Mouse (Mus musculus) forebrain, embryonic 15.5 days (tissue): ENCODE measurements around the gene Catsper4. TPM values are rescaled to one million over a fixed set of nuclear protein-coding genes. Genes with fewer than 3 reads are reported as not detected.

Experiments
- ATAC-seq: fragments of 200-750 bp; cut with Nextera tagmentation; replicated peaks from 2 replicates; pipeline ENCODE4 v1.8.0; 2017; ENCODE audit warnings: mild to moderate bottlenecking, moderate TSS enrichment, moderate library complexity
- H3K27ac ChIP-seq: fragments of 300-500 bp; sonication (generic); replicated peaks from 2 replicates; pipeline ENCODE4 v1.5.1; 2015; ENCODE audit warnings: mild to moderate bottlenecking, inconsistent platforms
- H3K27me3 ChIP-seq: fragments of 300-500 bp; sonication (generic); 2 replicates; pipeline ENCODE4 v1.6.1; 2015; ENCODE audit warnings: inconsistent platforms
- H3K36me3 ChIP-seq: fragments of 300-500 bp; sonication (generic); 2 replicates; pipeline ENCODE4 v1.6.1; 2015; ENCODE audit warnings: mild to moderate bottlenecking, inconsistent platforms
- H3K4me1 ChIP-seq: fragments of 300-500 bp; sonication (generic); 2 replicates; pipeline ENCODE4 v1.6.1; 2015; ENCODE audit warnings: inconsistent platforms
- H3K4me2 ChIP-seq: fragments of 300-500 bp; sonication (generic); replicated peaks from 2 replicates; pipeline ENCODE4 v1.6.1; 2015; ENCODE audit warnings: mild to moderate bottlenecking, inconsistent platforms
- H3K4me3 ChIP-seq: fragments of 300-500 bp; sonication (generic); 2 replicates; pipeline ENCODE4 v1.5.1; 2015; ENCODE audit warnings: mild to moderate bottlenecking, inconsistent platforms
- H3K9ac ChIP-seq: fragments of 300-500 bp; sonication (generic); replicated peaks from 2 replicates; pipeline ENCODE4 v1.6.1; 2015; ENCODE audit warnings: mild to moderate bottlenecking, inconsistent platforms
- H3K9me3 ChIP-seq: fragments of 300-500 bp; sonication (generic); 2 replicates; pipeline ENCODE4 v1.6.1; 2016; ENCODE audit warnings: inconsistent platforms
- WGBS: fragments of 180-500 bp; shearing (Covaris S2); methylation state at CpG from one replicate; pipeline ENCODE4 v1.1.7; 2015; ENCODE audit warnings: mixed read lengths; 5-methylcytosine and 5-hydroxymethylcytosine counted together
- polyA plus RNA-seq: library from polyadenylated mRNA; unstranded; fragments of >200 nt; fragmentation: Nextera tagmentation; extraction: Ambion mirVana; gene quantifications from 2 replicates; pipeline ENCODE4 v1.2.1, GENCODE M21; 2015

Gene Catsper4
- polyA plus RNA-seq, 1 experiment from 2014 or later: not detected

DNA sequence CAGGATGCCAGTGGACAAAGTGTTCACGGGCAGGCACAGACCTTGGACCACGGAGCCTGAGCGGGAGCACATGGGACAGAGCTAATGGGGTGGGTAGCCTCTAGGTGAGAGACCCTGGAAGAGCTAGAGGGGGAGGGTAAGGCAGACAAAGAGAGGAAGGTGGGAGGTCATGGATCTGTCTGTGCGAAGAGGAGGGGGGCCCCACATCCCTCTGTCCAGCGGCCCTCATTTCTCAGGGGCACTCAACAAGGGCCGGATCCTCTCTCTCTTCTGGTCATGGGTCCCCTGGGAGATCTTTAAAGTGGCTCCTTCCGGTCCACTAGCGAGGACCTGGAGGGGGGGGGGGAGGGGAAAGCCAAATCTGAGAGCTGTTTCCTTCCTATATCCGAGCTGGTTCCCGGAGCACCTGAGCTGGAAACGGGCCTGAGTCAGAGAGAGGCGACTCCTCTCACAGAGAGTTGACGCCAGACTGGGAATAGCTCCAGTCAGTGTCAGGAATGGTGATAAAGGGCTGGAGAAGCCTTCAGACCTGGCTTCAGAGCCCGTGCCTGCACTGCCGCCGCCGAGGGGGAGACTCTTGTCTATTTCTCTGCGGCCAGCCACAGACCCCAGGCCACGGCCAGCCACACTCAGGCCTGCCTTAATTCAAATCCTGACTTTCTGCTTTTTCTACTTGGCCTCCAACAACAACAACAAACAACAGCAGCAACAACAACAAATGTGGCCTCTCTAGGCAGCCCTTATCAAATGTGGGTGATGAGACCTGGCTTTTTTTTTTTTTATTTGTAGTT is 29.4 kb upstream of the Catsper4 start:
- WGBS: 17% methylated on average over 18 of the region's 19 CpGs
- Histone ChIP-seq H3K9ac (no peak overlapping the region), H3K4me3 (no peak overlapping the region), H3K4me2 (no peak overlapping the region), H3K27ac (no peak overlapping the region), H3K9me3 (no peaks in the 10 kb centered on the region), H3K4me1 (peaks cover 11% of the 10 kb centered on the region), H3K36me3 (no peaks in the 10 kb centered on the region), H3K27me3 (peaks cover 36% of the 10 kb centered on the region)
- no peak for ATAC-seq

DNA sequence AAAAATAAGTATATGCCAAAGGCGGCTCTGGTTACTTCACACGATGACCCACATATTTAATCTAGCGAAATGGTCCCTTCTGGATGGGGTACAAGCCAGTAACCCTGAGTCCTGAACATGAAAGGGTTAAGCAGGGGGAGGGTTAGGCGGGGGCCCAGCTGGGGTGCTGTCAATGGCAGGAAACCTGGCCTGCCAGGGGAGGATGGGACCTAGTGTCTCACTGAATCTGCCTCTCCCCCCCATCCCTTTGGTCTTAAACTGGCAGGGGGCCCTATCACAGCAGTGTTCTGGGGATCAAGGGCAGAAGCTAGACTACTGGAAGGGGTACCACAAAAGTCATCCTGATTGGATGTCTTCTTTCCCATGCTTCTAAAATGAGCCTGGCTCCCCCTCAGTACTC is 28.7 kb upstream of the Catsper4 start:
- H3K27me3 ChIP-seq: peaks cover 42% of the 10 kb centered on the region
- no peak overlapping the region for H3K4me3 ChIP-seq
- ATAC-seq: no peak
- H3K4me1 ChIP-seq: peaks cover 18% of the 10 kb centered on the region
- H3K4me2 ChIP-seq: no peak overlapping the region
- 26% methylated on average over 4 of the region's 4 CpGs for WGBS
- no peak overlapping the region for H3K9ac ChIP-seq
- no peaks in the 10 kb centered on the region for H3K9me3 ChIP-seq
- no peak overlapping the region for H3K27ac ChIP-seq
- H3K36me3 ChIP-seq: no peaks in the 10 kb centered on the region

DNA sequence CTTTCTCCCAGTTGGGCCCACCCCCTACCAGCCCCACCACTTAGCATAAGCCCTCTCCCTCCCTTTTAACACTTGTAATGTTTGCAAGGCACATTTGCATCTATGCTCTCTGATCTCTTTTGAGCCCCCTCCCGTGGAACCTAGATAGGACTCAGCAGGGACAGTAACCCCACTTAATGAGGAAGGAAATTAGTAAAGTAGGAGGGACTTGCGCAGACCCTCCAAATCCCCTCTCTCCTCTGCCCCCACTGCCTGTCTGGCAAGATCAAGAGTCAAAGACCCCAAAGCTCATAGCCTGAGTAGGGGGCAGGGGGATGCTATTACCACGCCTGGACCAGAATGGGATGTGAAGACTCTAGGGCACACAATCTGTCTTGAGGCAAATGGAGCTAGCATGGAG is 27.7 kb upstream of the Catsper4 start:
- peaks cover 52% of the 10 kb centered on the region for H3K27me3 ChIP-seq
- no peak for ATAC-seq
- no peaks in the 10 kb centered on the region for H3K9me3 ChIP-seq
- 30% methylated on average over 3 of the region's 3 CpGs for WGBS
- H3K36me3 ChIP-seq: no peaks in the 10 kb centered on the region
- no peak overlapping the region for H3K4me2 ChIP-seq
- no peak overlapping the region for H3K4me3 ChIP-seq
- no peak overlapping the region for H3K27ac ChIP-seq
- no peak overlapping the region for H3K9ac ChIP-seq
- peaks cover 28% of the 10 kb centered on the region for H3K4me1 ChIP-seq

DNA sequence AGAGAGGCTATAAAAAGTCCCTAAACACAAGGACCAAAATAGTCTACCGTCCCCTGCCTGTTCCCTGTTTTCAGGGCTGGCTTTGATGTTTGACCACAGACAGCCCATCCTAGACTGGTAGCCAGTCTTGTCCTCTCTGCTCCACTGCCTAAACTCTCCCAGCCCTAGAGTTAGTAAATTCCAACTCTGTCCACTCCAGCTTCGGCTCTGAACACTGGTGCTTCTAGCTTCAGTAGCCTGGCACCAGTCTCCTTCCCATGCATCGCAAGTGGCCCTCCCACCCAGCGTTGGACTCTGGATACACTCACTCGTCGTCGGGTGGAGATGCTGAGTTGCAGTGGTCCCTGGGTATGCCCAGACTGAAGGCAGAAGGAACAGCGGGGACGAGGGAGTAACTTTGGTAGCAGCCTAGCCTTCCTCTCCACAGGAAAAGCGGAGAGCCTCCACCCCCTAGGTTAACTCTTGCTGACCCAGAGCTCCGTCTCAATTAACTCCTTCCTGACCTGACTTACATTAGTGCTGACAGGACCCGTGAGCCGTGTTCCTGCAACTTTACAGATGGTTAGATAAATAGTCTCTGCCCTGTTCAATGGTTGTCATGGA is 26.6 kb upstream of the Catsper4 start, which contains the start of gene Grrp1:
Gene Grrp1 (minus strand): TSS at position 385 of the 603 bp plus-strand sequence.
- H3K9ac ChIP-seq: no peak within 1 kb of the TSS
- WGBS: 2% methylated on average over 13 of the region's 13 CpGs

DNA sequence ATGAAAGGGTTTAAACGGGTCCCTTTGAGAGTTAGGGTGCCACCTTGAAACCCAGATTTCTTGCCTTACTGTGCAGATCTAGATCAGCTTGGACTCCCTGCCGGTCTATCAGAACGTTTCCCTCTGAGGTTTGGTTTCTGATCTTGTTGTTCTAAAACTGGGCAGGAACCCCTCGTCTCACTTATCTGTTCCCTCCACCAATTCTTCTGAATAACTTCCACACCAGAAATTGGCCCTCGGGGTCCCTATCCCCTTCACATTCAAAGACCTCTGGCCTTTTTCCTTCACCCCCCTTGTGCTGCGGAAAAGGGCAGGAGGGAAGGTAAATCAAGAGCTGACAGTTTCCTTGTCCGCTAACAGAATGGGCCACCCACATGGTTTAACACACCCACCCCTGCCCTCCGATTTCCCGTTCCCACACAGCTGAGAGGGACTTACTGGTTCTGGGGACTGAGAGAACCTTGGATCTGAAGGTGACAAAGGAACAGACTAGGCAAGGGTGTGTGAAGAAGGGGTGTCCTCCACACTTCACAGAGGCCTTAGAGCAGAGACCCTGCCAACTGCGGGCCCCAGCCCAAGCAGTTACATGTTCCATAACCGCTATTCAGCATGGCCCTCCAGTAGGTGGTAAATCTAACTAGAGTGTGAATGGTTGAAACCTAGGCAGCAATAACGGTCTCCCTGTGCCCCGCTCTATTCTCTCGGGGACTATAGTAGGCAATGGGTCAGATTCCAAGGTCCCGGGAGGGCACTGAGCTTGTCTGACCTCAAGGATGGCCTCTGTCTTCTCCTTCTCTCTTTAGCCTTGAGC is 25.9 kb upstream of the Catsper4 start:
- Histone ChIP-seq H3K9ac (no peak overlapping the region), H3K4me3 (0 out of 2 replicates have a peak overlapping the region, but pooled peaks have one; percentile 8), H3K4me1 (peaks cover 34% of the 10 kb centered on the region), H3K4me2 (no peak overlapping the region), H3K27me3 (peaks cover 68% of the 10 kb centered on the region), H3K9me3 (no peaks in the 10 kb centered on the region), H3K27ac (no peak overlapping the region), H3K36me3 (no peaks in the 10 kb centered on the region)
- WGBS: 12% methylated on average over 15 of the region's 15 CpGs
- ATAC-seq: no peak

More for the DNA sequence above, 26.6 kb upstream of the Catsper4 start, which contains the start of gene Grrp1:
- Histone ChIP-seq H3K4me3 (0 out of 2 replicates have a peak within 1 kb of the TSS, but pooled peaks have one; percentile 8), H3K4me2 (no peak within 1 kb of the TSS), H3K27me3 (peaks cover 62% of the 10 kb centered on the region), H3K27ac (no peak within 1 kb of the TSS), H3K9me3 (no peaks in the 10 kb centered on the region), H3K36me3 (no peaks in the 10 kb centered on the region), H3K4me1 (peaks cover 34% of the 10 kb centered on the region)
- no peak for ATAC-seq

DNA sequence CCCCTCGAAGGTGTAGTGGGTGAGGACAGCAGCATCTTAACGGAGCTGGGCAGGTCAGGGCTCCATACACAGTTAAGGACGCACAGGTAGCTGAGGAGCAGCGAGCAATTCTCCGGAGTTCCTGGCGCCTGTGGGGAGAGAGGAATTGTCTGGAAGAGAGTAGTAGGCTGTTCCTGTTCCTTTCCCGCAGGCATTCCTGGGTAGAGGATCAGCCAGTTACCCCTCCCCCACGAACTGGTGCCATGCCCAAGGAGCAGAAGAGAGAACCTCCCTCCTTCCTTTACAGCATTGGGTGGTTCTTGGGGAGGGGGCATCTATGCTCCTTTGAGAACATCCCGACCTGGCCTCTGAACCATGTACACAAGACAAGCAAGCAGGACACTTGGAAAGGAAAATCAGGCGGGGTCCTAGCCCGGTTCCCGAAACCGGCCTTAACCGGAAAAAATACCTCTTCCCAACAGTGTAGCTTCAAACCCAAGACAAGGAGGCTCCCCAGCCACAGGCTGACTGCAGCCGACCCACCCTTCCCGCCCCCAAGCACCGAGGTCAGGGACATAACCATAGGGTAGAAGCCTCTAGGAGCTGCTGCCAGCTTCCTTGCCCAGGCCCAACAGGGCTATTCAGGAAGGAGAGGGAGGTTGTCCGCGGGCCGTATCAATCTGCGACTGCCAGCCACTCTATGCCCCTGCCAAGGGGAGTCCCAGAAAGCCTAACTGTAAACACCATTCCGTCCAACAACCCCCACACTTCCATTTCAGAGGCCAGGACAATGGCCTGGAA is 25.1 kb upstream of the Catsper4 start:
- peak overlapping the region; percentile 62; the same call in 1 of the 2 replicates for H3K27ac ChIP-seq
- ATAC-seq: 0 out of 2 replicates have a peak, but pooled peaks have one; percentile 1
- H3K27me3 ChIP-seq: peaks cover 75% of the 10 kb centered on the region
- peak overlapping the region; percentile 52 for H3K9ac ChIP-seq
- H3K36me3 ChIP-seq: no peaks in the 10 kb centered on the region
- H3K4me3 ChIP-seq: peak overlapping the region; percentile 54
- H3K9me3 ChIP-seq: no peaks in the 10 kb centered on the region
- H3K4me2 ChIP-seq: peak overlapping the region; percentile 73
- peaks cover 34% of the 10 kb centered on the region for H3K4me1 ChIP-seq
- WGBS: 4% methylated on average over 22 of the region's 22 CpGs

DNA sequence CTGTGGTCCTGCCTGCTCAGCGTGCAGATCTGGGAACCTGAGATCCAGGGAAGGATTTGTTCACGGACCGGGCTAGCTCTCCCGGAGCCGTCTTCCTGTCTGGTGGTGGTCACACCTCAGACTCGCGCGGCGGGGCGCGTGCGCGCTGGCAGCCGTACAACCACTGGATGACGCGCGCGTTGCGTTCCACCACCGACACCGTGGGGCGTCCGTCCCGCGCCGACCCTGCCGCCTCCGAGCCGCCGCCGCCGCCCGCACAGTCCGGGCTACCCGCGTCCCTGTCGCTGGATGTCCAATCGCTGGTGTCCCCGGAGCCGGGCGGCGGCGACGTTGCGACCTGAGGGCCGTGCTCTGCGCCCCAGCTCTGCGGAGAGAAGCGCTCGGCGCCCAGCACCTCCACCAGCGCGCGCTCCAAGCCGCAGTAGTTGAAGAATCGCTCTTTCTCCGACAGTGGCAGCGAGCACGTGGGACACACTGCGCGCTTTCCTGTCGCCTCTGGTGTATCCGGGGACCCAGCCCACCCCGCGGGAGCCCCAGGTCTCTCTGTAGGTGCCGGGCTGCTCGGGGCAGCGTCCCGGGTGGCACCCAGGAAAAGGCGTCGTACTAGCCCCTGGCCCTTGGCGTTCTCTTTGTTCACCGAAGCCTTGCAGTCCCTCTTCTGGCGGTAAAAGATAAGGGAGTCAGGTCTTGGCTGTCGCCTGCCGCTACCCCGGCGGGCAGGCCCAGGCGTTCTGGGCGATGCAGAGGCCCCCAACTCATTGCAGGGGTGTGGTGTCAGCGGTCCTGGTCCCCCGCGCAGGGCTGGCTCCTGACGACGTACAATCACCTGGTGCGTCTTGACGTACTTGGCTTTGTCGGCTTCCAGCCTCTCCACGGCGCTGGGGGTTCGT is 24.3 kb upstream of the Catsper4 start:
- Histone ChIP-seq H3K36me3 (no peaks in the 10 kb centered on the region), H3K4me1 (peaks cover 34% of the 10 kb centered on the region), H3K9me3 (no peaks in the 10 kb centered on the region), H3K27ac (peak overlapping the region; percentile 62), H3K9ac (peak overlapping the region; percentile 52), H3K4me3 (peak overlapping the region; percentile 54), H3K4me2 (peak overlapping the region; percentile 73), H3K27me3 (peaks cover 81% of the 10 kb centered on the region)
- under 1% methylated on average over 90 of the region's 91 CpGs for WGBS
- peak; percentile 47 for ATAC-seq

DNA sequence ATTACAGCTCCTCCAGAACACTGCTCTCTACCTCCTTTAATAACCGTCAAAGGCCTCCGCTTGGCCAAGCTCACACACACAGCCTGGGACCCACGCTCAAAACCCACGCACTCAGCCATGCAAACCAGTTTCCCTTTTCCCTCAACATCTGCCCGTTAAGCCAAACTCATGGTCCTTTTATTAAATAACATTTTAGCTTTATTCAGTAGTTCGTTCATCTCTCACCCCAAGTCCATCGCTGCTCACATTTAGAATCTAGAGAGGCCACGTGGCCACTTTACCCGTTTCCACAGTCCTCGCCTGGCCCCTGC is 23.7 kb upstream of the Catsper4 start:
- Histone ChIP-seq H3K4me2 (peak overlapping the region; percentile 73), H3K27ac (peak overlapping the region; percentile 62; the same call in 1 of the 2 replicates), H3K4me3 (peak overlapping the region; percentile 54), H3K27me3 (peaks cover 81% of the 10 kb centered on the region), H3K36me3 (no peaks in the 10 kb centered on the region), H3K4me1 (peaks cover 39% of the 10 kb centered on the region), H3K9ac (peak overlapping the region; percentile 52), H3K9me3 (no peaks in the 10 kb centered on the region)
- no peak for ATAC-seq
- WGBS: 7% methylated on average over 10 of the region's 10 CpGs

DNA sequence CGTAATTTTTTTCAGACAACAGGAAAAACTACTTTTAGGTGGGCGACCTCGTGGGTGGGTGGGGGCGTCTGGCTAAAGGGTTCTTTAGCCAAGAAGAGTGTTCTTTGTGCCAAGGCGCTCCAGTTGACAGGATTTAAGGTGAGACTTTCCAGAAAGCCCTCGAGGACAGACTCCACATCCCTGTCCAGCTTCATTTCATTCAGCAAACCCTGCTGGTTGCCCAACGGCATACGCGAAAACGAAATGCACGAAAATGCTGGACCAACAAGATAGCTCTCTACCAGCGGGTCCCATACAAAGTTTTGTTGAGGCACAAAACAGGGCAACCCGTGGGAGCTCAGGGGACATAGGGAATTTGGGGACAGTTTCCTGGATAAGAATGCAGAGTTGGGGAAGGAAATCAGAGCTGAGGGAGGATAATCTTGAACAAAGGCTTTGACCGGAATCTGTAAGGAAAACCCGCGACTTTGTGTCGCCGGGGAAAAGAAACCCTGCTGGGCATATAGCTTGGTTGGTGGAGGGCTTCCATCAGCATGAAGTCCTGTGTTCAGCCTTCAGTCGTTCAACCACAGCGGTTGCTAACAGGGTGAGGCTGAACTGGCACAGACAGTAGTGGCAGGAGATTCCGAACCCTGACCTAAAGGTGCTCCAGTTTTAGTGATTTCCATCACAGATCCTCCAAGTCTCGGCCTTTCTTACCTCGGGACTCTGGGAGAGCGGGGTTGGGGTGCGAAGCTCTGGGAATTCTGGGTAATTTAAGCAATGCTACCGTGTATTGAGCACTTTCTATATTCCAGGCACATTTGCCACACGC is 23.1 kb upstream of the Catsper4 start:
- WGBS: 5% methylated on average over 27 of the region's 27 CpGs
- peaks cover 81% of the 10 kb centered on the region for H3K27me3 ChIP-seq
- no peak for ATAC-seq
- H3K4me2 ChIP-seq: peak overlapping the region; percentile 73
- peak overlapping the region; percentile 52 for H3K9ac ChIP-seq
- no peaks in the 10 kb centered on the region for H3K9me3 ChIP-seq
- peak overlapping the region; percentile 54 for H3K4me3 ChIP-seq
- peaks cover 43% of the 10 kb centered on the region for H3K4me1 ChIP-seq
- H3K36me3 ChIP-seq: no peaks in the 10 kb centered on the region
- 0 out of 2 replicates have a peak overlapping the region, but pooled peaks have one; percentile 62 for H3K27ac ChIP-seq

DNA sequence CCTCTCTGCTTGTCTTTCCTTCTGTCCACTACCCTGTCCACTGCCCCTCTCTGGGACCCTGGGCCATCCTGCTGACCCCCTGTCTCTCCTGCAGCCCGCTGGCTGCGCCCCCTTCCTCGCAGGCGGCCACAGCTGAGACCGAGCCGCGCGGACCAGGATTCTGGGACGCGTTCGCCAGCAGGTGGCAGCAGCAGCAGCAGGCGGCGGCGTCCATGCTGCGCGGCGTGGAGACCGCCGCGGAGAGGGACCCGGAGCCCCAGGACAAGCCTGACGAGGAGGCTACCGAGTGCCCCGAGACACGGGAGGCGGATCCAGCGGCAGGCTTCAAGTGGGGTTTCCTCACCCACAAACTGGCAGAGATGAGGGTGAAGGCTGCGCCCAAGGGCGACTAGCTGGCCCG is 22.5 kb upstream of the Catsper4 start:
- ATAC-seq: peak; percentile 53; the same call in 1 of the 2 replicates
- WGBS: 1% methylated on average over 30 of the region's 30 CpGs
- H3K9me3 ChIP-seq: no peaks in the 10 kb centered on the region
- H3K9ac ChIP-seq: peak overlapping the region; percentile 43
- H3K27ac ChIP-seq: no peak overlapping the region
- peaks cover 74% of the 10 kb centered on the region for H3K27me3 ChIP-seq
- H3K36me3 ChIP-seq: no peaks in the 10 kb centered on the region
- H3K4me2 ChIP-seq: peak overlapping the region; percentile 73
- peaks cover 48% of the 10 kb centered on the region for H3K4me1 ChIP-seq
- H3K4me3 ChIP-seq: peak overlapping the region; percentile 54
